Mouse (Mus musculus): Measurements from ENCODE around the gene Gm16503.
"Not testable (repeated sequence)": the region's sequence is repeated elsewhere in the genome, so short reads cannot be mapped to it uniquely, and the experiment has no call there.

Gm16503 gene

GRCm38 (mm10) chr4:147539918-147540317 lies at the start of gene Gm16503:
TSS of gene Gm16503 (plus strand) at chr4:147540218.
- DNase-seq, result not testable (repeated sequence)

DNA sequence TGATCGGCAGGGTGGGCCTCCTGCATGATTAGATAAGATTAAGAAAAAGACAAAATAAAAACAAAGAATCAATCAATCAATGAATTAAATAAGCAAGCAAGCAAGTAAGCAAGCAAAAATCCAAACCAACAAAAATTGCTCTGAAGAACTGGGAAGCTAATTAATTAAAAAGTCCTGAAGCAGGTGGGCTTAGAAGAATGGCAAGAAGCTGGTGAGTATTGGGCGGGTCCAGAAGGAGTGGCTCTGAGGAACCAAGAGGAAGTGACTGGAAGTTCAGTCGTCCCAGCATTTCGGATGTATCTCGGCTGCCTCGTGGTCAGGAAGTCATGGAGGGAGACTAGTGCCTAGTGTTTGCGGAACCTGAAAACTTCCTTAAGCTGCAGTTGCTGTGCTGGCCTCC lies 47.9 kb upstream of the Gm16503 start, which contains the start of gene Zfp982:
Gene Zfp982, plus strand, starts transcription at position 301 of the 400 bp plus-strand sequence.
- DNase-seq, result not testable (repeated sequence)

DNA sequence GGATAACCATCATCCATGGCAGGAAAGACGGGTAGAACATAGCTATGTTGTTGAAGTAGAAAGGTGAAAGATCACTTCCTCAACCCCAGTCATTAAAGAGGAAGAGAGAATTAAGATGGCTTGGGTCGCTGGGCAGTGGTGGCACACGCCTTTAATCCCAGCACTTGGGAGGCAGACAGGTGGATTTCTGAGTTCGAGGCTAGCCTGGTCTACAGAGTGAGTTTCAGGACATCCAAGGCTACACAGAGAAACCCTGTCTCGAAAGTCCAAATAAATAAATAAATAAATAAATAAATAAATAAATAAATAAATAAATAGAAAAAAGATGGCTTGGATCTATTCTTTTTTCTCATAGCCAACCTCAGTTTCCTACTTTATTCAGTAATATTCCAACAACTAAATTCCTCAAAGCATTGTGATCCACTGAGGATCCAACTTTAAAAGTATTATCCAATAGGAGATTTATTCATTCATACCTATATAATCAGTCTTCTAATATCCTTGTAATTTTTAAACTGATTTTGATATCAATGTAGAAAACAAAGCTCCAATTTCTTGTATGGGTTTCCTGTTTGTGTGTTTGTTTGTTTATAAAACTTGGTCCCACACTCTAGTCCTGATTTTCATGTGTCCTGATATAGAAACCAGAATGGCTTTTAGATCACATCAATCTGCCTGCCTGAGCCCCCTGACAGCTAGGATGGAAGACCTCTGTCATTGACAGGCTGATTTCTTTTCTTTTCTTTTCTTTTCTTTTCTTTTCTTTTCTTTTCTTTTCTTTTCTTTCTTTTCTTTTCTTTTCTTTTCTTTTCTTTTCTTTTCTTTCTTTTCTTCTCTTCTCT lies 41.0 kb upstream of the Gm16503 start:
- not testable (repeated sequence) for DNase-seq

- no peak for DNase-seq
Measured at GRCm38 (mm10) chr4:147509174-147509573, 30.8 kb upstream of the Gm16503 start.

DNA sequence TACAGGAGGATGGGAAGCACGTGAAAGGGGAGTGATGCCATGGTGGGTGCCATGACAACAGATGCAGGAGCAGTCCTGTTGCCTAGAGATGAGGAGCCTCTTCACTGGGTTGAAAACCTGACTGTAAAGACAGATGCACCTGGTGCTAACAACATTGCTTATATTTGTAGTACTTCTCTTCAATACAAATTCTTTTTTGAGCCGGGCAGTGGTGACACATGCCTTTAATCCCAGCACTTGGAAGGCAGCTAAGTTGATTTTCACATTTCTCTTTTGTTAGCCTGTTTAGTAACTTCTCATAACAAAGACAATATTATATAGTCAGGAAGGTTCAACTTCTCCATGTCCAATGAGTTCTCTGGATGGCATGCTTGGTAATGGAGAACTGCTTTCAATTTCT lies 21.0 kb upstream of the Gm16503 start:
- DNase-seq, result no peak

GRCm38 (mm10) chr4:147520100-147520499 lies 19.9 kb upstream of the Gm16503 start:
- DNase-seq, result no peak

DNA sequence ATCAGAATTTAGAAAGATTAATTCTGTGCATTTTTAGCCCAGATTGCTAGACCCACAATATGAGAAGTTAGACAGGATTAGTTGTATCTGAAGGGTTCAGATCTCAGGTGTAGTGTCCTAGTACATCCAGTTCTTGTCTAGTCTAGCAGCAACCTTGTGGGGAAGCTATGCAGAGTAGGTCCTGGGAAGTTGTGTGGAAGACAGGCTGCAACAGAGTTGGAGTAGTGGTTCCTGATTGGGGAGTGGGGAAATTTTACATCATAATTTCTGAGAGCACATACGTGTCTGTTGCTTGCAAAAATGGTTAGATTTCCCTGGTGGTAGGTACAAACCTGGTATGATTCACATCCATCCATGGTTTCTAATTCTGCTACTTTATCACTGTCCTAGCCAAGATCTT lies 14.9 kb upstream of the Gm16503 start:
- no peak for DNase-seq

GRCm38 (mm10) chr4:147530366-147530765 lies 9.7 kb upstream of the Gm16503 start:
- no peak for DNase-seq

GRCm38 (mm10) chr4:147535916-147536315 lies 4.1 kb upstream of the Gm16503 start:
- DNase-seq, result not testable (repeated sequence)

- DNase-seq, result no peak
Measured at GRCm38 (mm10) chr4:147537702-147538101, 2.3 kb upstream of the Gm16503 start.

- no peak for DNase-seq
Measured at GRCm38 (mm10) chr4:147541105-147541504, 1.1 kb downstream of the Gm16503 start.

- DNase-seq, result not testable (repeated sequence)
Measured at GRCm38 (mm10) chr4:147553071-147553470, 13.1 kb downstream of the Gm16503 start, which contains the start of gene Zfp985. TSS of gene Zfp985 (plus strand) at chr4:147553277.

- DNase-seq, result not testable (repeated sequence)
Measured at GRCm38 (mm10) chr4:147554361-147554760, 14.3 kb downstream of the Gm16503 start.

- not testable (repeated sequence) for DNase-seq
Measured at GRCm38 (mm10) chr4:147556921-147557320, 16.9 kb downstream of the Gm16503 start.

DNA sequence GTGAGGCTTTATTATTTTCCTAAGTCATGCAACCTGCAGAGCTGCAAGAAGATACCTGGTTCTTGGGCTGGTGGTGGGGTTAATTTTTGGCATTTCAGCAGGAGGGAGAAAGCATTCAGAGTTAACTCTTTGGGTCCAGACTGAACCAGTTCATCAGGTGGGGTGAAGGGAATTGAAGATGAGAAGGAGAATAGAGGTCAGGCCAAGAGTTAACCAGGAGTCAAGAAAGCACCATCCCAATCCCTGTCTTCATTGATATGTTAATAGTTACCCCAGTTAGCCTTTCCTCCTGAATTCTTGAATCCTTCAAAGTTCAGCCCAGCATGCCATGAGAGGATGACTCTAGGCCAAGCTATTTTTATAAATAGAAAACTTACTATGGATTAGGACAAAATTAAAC lies 18.0 kb downstream of the Gm16503 start:
- DNase-seq, result not testable (repeated sequence)

DNA sequence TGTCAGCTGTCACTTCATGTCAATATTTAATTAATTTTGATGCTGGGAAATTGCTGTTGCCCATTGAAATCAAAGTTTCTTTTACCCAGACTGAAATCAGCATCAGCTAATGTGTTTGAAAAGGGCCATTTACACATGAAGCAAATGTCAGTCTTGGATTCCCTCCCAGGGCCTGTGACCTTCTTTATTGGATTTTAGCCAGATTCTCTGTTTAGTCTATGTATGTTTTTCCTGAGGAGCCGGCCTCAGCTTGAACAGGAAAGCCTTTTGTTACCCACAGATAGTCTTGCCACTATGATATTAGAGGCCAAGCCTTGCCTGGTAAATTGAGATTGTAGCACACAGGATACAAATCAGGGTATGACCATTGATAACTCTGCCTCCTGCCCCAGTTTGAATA lies 19.1 kb downstream of the Gm16503 start:
- DNase-seq, result not testable (repeated sequence)

DNA sequence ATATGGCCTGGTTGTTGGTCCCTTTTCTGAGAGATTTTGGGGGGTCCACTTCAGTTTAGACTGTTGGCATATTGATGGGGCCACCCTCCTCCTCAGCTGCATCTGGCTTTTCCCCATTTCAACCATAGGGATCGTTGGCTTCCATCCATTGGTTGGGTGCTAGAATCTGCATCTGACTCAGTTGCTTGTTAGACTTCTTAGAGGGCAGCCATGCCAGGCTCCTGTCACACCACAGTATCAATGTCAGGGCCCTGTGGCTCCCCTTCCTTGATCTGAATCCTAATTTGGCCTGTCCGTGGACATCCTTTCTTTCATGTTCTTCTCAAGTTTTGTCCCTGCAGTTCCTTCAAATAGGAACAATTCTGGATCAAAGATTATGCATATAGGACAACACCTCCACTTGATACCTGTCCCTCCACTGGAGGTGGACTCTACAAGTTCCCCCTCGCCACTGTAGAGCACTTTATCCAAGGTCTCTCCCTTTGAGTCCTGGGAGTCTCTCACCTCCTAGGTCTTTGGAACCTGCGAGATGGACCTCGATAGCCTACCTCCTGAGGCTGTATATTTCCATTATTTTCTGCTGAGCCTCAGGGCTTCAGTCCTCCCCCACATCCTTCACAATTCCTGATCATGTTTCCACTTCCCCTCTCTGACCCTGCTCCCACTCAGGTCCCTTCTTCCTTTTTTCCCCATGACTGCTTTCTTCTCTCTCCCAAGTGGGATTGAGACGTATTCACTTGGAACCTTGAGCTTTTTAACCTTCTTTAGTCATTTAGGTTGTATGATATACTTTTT lies 25.6 kb downstream of the Gm16503 start:
- no peak for DNase-seq

- not testable (repeated sequence) for DNase-seq
Measured at GRCm38 (mm10) chr4:147571156-147571555, 31.1 kb downstream of the Gm16503 start.

GRCm38 (mm10) chr4:147579371-147579770 lies 39.4 kb downstream of the Gm16503 start:
- DNase-seq, result not testable (repeated sequence)

DNA sequence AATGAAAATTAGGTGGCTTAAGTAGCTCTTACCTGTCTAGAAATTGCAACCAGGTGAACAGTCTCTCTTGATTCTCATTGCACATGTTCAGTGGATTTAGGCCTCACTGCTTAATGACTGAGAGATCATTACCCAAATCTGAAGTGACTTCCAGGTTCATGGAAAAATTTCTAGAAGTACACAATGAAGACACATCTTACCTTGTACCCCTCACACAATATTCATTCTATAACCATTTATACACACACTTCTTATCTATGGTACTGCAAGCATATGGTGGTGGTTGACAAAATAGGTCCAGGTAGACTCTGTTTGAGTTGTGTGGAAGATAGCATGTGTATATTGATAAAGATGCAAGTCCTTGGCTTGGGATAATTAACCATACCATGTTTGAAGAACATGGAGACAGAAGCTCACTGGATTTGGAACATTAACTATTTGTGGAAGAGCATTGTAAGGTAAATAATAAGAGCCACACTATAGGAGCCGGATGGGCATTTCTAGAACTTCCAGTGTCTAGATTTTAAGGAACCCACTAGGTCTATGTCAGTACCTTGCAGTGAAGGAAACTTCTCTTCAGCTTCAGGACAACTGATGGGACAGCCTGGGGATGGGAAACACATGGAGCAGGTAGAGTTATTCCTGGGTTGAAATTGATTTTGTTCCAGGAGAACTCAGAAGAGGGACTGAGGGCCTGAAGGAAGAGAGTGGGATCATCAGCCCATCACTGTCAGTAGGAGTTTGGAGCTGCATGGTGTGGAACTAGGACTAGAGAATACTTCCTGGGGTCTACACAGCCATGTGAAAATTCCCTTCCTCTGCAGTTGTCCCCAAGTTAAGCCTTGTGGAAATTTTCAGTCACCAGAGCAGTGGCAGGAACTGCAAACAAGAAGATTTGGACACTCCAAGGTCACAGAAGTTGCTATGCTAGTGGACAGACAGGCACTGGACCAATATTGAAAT lies 46.8 kb downstream of the Gm16503 start:
- no peak for DNase-seq
